Mouse (Mus musculus) CH12.LX (cell line): Measurements from ENCODE around the gene Ptprg. TPM values are rescaled to one million over a fixed set of nuclear protein-coding genes. Genes with fewer than 3 reads are reported as not detected.

Experiments
- DNase-seq: peaks from one replicate; pipeline ENCODE4 v3.0.0-alpha.2; 2013; ENCODE audit errors: extremely low read depth
- H3K27ac ChIP-seq: 2 replicates; pipeline ENCODE4 v1.5.1; 2012; ENCODE audit warnings: low read depth, mild to moderate bottlenecking, control low read depth, moderate library complexity; ENCODE audit not compliant: insufficient read depth
- H3K27me3 ChIP-seq: replicated peaks from 2 replicates; pipeline ENCODE3; 2012; ENCODE audit warnings: inconsistent platforms
- H3K36me3 ChIP-seq, 2 experiments: replicated peaks in 1 of 2; 2 replicates each; pipeline versions ENCODE3 to v1.6.1; 2012; ENCODE audit warnings: inconsistent platforms in 1 of 2, low read length in 1 of 2, mild to moderate bottlenecking in 1 of 2, mixed read lengths in 1 of 2, moderate library complexity in 1 of 2; ENCODE audit not compliant: control insufficient read depth in 1 of 2, insufficient read depth in 1 of 2
- H3K4me1 ChIP-seq, 2 experiments: 2 replicates each; pipeline ENCODE4 v1.6.1; 2012; ENCODE audit warnings: inconsistent platforms in 1 of 2, moderate library complexity in 1 of 2; ENCODE audit not compliant: insufficient read depth in 2 of 2, control insufficient read depth in 1 of 2
- H3K4me2 ChIP-seq: 2 replicates; pipeline ENCODE4 v1.6.1; 2012; ENCODE audit warnings: low read depth, mild to moderate bottlenecking, control low read depth; ENCODE audit not compliant: poor library complexity, insufficient read depth, severe bottlenecking
- H3K4me3 ChIP-seq, 3 experiments: fragments of 150-350 bp in 1 of 3; sonication (generic) in 1 of 3; replicated peaks in 1 of 3; 2 replicates each; pipeline versions ENCODE3 to v1.5.1; 2011 to 2012; ENCODE audit warnings: low read depth in 2 of 3, low read length in 2 of 3, mild to moderate bottlenecking in 2 of 3, moderate library complexity in 2 of 3, control low read depth in 1 of 3, improper control_type of control experiment in 1 of 3, inconsistent platforms in 1 of 3, mixed read lengths in 1 of 3; ENCODE audit not compliant: poor library complexity in 1 of 3
- H3K79me2 ChIP-seq: replicated peaks from 2 replicates; pipeline ENCODE4 v1.6.1; 2012; ENCODE audit warnings: mild to moderate bottlenecking, moderate library complexity; ENCODE audit not compliant: control insufficient read depth, poor library complexity, insufficient read depth, severe bottlenecking; ENCODE audit errors: extremely low read depth
- H3K9ac ChIP-seq: 2 replicates; pipeline ENCODE4 v1.6.1; 2012; ENCODE audit warnings: low read depth, mild to moderate bottlenecking, control low read depth, moderate library complexity; ENCODE audit not compliant: insufficient read depth
- H3K9me3 ChIP-seq: replicated peaks from 2 replicates; pipeline ENCODE3; 2012; ENCODE audit warnings: low read length, inconsistent platforms, mixed read lengths
- CHD1 ChIP-seq: IDR thresholded peaks from 2 replicates; pipeline ENCODE4 v1.6.1; 2012; ENCODE audit warnings: low read depth, low read length, improper control_type of control experiment, inconsistent platforms
- CTCF ChIP-seq, 2 experiments: IDR thresholded peaks in 1 of 2; conservative IDR thresholded peaks in 1 of 2; 2 replicates each; pipeline ENCODE4 v1.5.1; 2011 to 2012; ENCODE audit warnings: low read depth in 2 of 2, low read length in 2 of 2, improper control_type of control experiment in 1 of 2, inconsistent platforms in 1 of 2, mild to moderate bottlenecking in 1 of 2, moderate library complexity in 1 of 2
- ELF1 ChIP-seq: IDR thresholded peaks from 2 replicates; pipeline ENCODE4 v1.6.1; 2014; ENCODE audit warnings: low read depth, mild to moderate bottlenecking, inconsistent platforms, low read length, improper control_type of control experiment
- ETS1 ChIP-seq: conservative IDR thresholded peaks from 2 replicates; pipeline ENCODE4 v1.6.1; 2012; ENCODE audit warnings: low read depth, mild to moderate bottlenecking, inconsistent platforms, low read length, improper control_type of control experiment, moderate library complexity
- GABPA ChIP-seq: IDR thresholded peaks from 2 replicates; pipeline ENCODE4 v1.6.1; 2012; ENCODE audit warnings: low read depth, low read length, improper control_type of control experiment, inconsistent platforms; ENCODE audit not compliant: insufficient replicate concordance
- HCFC1 ChIP-seq: IDR thresholded peaks from 2 replicates; pipeline ENCODE4 v1.6.1; 2012; ENCODE audit warnings: low read depth, mild to moderate bottlenecking, inconsistent platforms, low read length, improper control_type of control experiment
- MAX ChIP-seq: IDR thresholded peaks from 2 replicates; pipeline ENCODE4 v1.6.1; 2011; ENCODE audit warnings: low read length, improper control_type of control experiment
- MAZ ChIP-seq: IDR thresholded peaks from 2 replicates; pipeline ENCODE4 v1.6.1; 2012; ENCODE audit warnings: low read depth, mild to moderate bottlenecking, inconsistent platforms, low read length, improper control_type of control experiment, moderate library complexity
- MXI1 ChIP-seq: IDR thresholded peaks from 2 replicates; pipeline ENCODE4 v1.6.1; 2011; ENCODE audit warnings: mild to moderate bottlenecking, low read depth, low read length, improper control_type of control experiment
- MYC ChIP-seq: IDR thresholded peaks from 2 replicates; pipeline ENCODE4 v1.6.1; 2011; ENCODE audit warnings: low read depth, mild to moderate bottlenecking, improper control_type of control experiment, low read length
- NRF1 ChIP-seq: IDR thresholded peaks from 2 replicates; pipeline ENCODE4 v1.6.1; 2014; ENCODE audit warnings: low read depth, mild to moderate bottlenecking, inconsistent platforms, low read length, improper control_type of control experiment, moderate library complexity
- POLR2AphosphoS2 ChIP-seq: IDR thresholded peaks from 2 replicates; pipeline ENCODE4 v1.6.1; 2011; ENCODE audit warnings: low read depth, low read length, improper control_type of control experiment
- RAD21 ChIP-seq: IDR thresholded peaks from 2 replicates; pipeline ENCODE4 v1.6.1; 2011; ENCODE audit warnings: low read depth, mild to moderate bottlenecking, low read length, improper control_type of control experiment, moderate library complexity
- RCOR1 ChIP-seq: conservative IDR thresholded peaks from 2 replicates; pipeline ENCODE4 v1.6.1; 2012; ENCODE audit warnings: low read depth, mild to moderate bottlenecking, inconsistent platforms, low read length, improper control_type of control experiment
- SIN3A ChIP-seq: IDR thresholded peaks from 2 replicates; pipeline ENCODE4 v1.6.1; 2012; ENCODE audit warnings: low read length, improper control_type of control experiment, inconsistent platforms
- TBP ChIP-seq: conservative IDR thresholded peaks from 2 replicates; pipeline ENCODE4 v1.6.1; 2011; ENCODE audit warnings: low read depth, low read length, improper control_type of control experiment
- UBTF ChIP-seq: IDR thresholded peaks from 2 replicates; pipeline ENCODE4 v1.6.1; 2012; ENCODE audit warnings: low read depth, mild to moderate bottlenecking, inconsistent platforms, low read length, improper control_type of control experiment, moderate library complexity
- USF2 ChIP-seq: conservative IDR thresholded peaks from 2 replicates; pipeline ENCODE4 v1.6.1; 2011; ENCODE audit warnings: low read depth, low read length, improper control_type of control experiment
- ZC3H11A ChIP-seq: IDR thresholded peaks from 2 replicates; pipeline ENCODE4 v1.6.1; 2012; ENCODE audit warnings: low read depth, mild to moderate bottlenecking, inconsistent platforms, low read length, improper control_type of control experiment
- dilution Hi-C: fragments of 300-500 bp; cut with MboI; formaldehyde crosslinking; loops from 2 replicates; pipeline ENCODE4 v1.14.3; 2020; ENCODE audit warnings: low sequenced_read_pairs; ENCODE audit not compliant: extremely low pct_unique_long_range_greater_than_20kb, extremely low pct_ligation_motif_present
- in situ Hi-C: fragments of 300-500 bp; cut with MboI; formaldehyde crosslinking; loops from 3 replicates; pipeline ENCODE4 v1.14.3; 2019; ENCODE audit warnings: low sequenced_read_pairs, low pct_ligation_motif_present, low pct_unique_long_range_greater_than_20kb, mixed read lengths
- polyA plus RNA-seq: library from polyadenylated mRNA; unstranded; fragments of >175 nt; gene quantifications from 2 replicates; pipeline ENCODE4 v1.2.1, GENCODE M21; 2012; ENCODE audit warnings: low read depth; ENCODE audit not compliant: insufficient read length
- total RNA-seq, 2 experiments: library from RNA; depleted of rRNA; stranded (reverse); fragments of 300-350 nt in 1 of 2; fragments of >200 nt in 1 of 2; gene quantifications; 2 replicates each; pipeline ENCODE4 v1.2.3; 2012 to 2014

Gene Ptprg
- total and polyA plus RNA-seq, 3 experiments: 0.08 TPM; not detected in 2

DNA sequence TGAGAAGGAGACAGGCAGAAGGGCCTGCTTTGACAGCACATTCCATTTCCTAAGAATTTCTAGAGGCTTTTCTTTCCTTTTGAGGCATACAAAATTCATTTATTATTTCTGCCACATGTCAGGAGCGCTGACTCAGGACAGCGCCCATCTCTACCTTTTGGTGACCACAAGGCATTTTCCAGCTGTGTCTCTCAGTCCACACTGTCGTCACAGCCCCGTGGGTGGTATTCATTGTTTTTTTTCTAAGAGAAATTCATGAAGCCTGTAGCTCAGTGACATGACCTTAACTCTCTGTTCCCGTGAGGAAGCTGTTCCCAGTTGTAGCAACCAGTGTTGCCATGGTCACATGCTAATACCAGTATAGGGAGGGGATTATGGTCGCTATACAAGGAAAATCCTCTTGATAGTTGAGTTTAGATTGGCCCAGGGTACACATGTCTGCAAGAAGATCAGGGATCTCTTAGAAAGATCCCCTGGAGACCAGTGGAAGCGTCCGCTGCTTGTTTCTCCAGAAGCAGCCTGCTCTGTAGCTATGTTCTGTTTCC is 590.7 kb downstream of the Ptprg start:
- TF ChIP-seq HCFC1 (no peak), GABPA (no peak), ELF1 (no peak), ZC3H11A (no peak), SIN3A (no peak), NRF1 (no peak), USF2 (no peak), MAZ (no peak), ETS1 (no peak), TBP (no peak), MYC (no peak), UBTF (no peak), MAX (no peak), MXI1 (no peak), POLR2AphosphoS2 (no peak), RCOR1 (no peak), CHD1 (no peak)
- Histone ChIP-seq H3K9me3 (no peaks in the 10 kb centered on the region), H3K79me2 (no peaks in the 10 kb centered on the region), H3K9ac (no peak overlapping the region), H3K27ac (no peak overlapping the region), H3K4me2 (no peak overlapping the region), H3K27me3 (no peaks in the 10 kb centered on the region), H3K4me1 (no peaks in the 10 kb centered on the region), H3K4me3 (no peak overlapping the region), H3K36me3 (no peaks in the 10 kb centered on the region)
- dilution Hi-C loops: no loop called here
- in situ Hi-C loops: loop anchor here (10.0 kb wide), 1 partner anchor 391 kb away; no protein-coding TSS in a partner anchor
- no peak for DNase-seq

DNA sequence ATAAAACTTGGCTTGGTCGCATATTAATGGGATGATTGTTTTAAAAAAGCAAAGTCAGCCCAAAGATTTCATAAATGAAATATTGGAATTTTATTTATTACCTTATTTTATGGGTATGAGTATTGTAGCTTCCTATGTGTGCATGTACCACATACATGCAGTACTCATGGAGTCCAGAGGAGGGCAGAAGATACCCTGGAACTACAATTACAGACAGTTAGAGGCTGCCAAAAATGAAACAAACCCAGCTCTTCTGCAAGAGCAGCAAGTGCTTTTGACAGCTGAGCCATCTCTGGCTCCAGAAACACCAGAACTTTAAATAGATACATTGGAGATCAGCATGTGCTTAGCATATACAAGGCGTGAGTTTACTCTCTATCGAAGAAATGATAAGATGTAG is 592.6 kb downstream of the Ptprg start:
- Histone ChIP-seq H3K27me3 (no peaks in the 10 kb centered on the region), H3K4me1 (peaks cover 0 to 5% of the 10 kb centered on the region in 2 experiments; a peak in 1 of 4 replicates), H3K9ac (no peak overlapping the region), H3K9me3 (no peaks in the 10 kb centered on the region), H3K4me3 (no peak overlapping the region), H3K4me2 (no peak overlapping the region), H3K27ac (no peak overlapping the region), H3K36me3 (no peaks in the 10 kb centered on the region), H3K79me2 (no peaks in the 10 kb centered on the region)
- peak; percentile 28 for TF ChIP-seq RAD21
- TF ChIP-seq CHD1: no peak
- TF ChIP-seq CTCF (conservative IDR thresholded peaks at IDR 0.05 in 1 of 2, IDR thresholded peaks at IDR 0.05 in 1 of 2; ENCODE audit: low read depth in 2 of 2, low read length in 2 of 2): peak in 1 of 2 experiments; percentile 42; a peak in 2 of 4 replicates
- in situ Hi-C loops: loop anchor here (10.0 kb wide), 1 partner anchor 389 kb away; no protein-coding TSS in a partner anchor
- peak; percentile 10 for DNase-seq
- dilution Hi-C loops: no loop called here
